Mouse (Mus musculus): Measurements from ENCODE around the gene Tnr.

DNA sequence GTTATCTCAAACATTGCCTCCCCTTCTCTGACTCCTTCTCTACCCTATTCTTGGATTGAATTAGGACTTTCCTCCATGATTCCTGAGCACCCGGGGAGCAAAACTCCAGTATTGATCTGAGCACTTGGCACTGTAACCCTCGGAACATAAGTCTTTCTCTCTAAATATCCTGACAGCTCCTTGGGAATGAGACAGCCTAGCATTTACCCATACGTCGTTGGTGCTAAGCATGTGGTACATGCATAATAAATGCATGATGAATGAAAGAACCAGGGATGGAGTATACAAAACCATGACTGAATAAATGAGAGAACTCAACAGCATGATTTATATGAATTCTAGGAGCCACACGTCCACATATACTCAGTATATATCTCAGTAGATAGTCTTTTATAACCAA, 226.8 kb downstream of the Tnr start:
- TF ChIP-seq CTCF (conservative IDR thresholded peaks at IDR 0.05; ENCODE audit: insufficient read depth, insufficient read length, low read depth, low read length) (no peak), POLR2A (IDR thresholded peaks at IDR 0.05; ENCODE audit: low read depth, low read length) (no peak)
